Mouse (Mus musculus) liver, adult 2 months (tissue): ENCODE results near the gene Hydin.

Experiments used
- CTCF ChIP-seq: fragments of 200-500 bp; IDR thresholded peaks from 2 replicates; pipeline ENCODE4 v1.5.1; 2011; ENCODE audit warnings: low read depth, low read length, control low read depth
- POLR2A ChIP-seq: fragments of 200-500 bp; IDR thresholded peaks from 2 replicates; pipeline ENCODE4 v1.6.1; 2011; ENCODE audit warnings: low read length, control low read depth; ENCODE audit not compliant: insufficient read depth; ENCODE audit errors: extremely low read depth

DNA sequence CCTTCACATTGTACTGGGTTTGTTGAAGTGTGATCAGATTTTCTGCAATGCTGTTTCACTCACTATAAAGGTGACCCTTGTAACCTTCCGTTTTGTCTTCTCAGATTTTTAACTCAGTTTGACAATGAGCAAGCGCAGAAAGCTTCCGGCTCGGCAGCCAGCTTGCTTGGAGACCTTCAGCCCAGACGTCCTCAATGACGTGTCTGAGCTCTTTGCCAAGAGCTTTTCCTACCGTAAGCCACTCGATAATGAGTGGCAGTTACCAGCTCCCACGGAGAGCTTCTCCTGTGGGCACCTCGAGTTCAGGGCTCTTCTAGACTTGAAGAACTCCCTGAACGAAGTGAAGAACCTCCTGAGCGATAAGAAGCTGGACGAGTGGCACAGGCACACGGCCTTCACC lies 45.8 kb upstream of the Hydin start:
- TF ChIP-seq CTCF (no peak), POLR2A (no peak)
